Mouse (Mus musculus) neutrophil, adult 83 days (primary cell): ENCODE results near the gene Sh3bp5. TPM values are rescaled to one million over a fixed set of nuclear protein-coding genes. Genes with fewer than 3 reads are reported as not detected.

ENCODE experiments used
- total RNA-seq, 2 experiments: library from RNA; stranded (reverse); gene quantifications; one replicate each; pipeline ENCODE4 v1.2.4; 2023

The Sh3bp5 gene
- total RNA-seq, result 10 to 100 TPM; 84.9 to 88.2 TPM

DNA sequence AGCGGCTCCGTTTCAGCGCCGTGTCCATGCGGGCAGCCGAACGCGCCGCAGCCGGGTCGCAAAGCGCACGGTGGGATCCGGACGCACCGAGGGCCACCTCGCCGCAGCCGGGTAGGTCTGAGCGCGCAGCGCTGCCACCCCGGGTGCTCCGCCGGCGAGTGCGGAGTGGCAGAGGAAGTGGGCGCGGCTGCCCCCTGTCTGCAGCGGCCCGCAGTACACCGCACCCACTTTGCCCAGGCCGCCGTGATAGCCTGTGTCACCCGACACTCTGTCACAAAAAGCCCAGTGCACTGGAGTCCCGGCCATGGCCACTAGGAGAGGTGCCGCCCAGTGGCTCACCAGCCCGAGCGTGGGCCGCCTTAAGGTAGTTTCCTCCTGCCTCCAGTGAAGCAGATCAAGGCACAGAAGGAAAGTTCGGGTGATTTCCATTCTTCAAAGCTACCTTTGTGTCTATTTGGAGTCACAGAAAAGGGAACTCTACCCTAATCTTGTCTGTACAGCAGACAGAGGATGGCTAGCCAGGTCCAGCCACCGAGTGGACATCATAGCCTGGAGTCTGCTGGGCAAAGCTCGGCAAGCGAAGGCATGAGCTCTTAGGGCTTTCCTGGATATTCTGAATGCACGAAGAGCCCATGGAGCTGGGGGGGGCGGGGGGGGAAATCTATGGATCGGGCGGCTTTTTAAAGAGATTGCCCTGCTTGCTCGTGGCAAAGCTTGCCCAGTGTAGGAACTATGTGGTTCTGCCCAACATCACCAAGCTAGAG, at the start of gene Sh3bp5:
Sh3bp5 (minus strand) TSS at position 149 of the 764 bp plus-strand sequence.

DNA sequence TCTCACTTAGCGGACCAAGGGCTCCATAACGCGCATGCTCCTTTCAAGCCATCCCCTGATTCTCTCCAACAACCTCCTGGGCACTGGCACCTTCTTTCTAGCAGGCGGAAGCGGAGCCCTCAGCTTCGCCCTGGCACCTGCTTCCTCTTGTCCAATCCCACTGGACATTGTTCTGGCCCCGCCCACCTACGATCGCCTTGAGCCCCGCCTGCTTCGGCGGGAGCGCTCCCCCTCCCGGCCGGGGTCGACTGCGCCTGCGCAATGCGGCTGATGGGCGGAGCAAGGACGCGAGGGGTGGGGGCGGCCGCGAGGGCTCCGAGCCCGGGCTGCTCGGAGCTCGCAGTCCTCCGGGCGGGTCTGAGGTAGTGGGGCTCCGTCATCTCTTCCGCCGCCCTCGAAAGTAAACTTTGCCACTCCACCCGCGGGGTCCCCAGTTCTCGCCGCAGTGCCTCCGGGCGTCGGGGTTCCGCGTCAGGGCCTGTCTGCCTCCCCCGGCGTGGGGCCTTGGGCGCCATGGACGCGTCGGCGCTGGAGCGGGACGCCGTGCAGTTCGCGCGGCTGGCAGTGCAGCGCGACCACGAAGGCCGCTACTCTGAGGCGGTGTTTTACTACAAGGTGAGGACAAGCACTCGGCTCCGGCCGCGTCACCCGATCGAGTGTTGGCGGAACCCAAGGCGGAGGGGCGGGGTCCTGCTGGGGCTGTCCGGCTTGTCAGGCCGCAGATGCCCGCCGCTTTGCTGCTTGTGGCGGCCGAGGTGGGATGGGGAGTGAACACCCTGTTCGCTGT, 99.3 kb downstream of the Sh3bp5 start, which contains the start of gene Capn7:
Capn7 (plus strand) TSS at position 270 of the 787 bp plus-strand sequence.

DNA sequence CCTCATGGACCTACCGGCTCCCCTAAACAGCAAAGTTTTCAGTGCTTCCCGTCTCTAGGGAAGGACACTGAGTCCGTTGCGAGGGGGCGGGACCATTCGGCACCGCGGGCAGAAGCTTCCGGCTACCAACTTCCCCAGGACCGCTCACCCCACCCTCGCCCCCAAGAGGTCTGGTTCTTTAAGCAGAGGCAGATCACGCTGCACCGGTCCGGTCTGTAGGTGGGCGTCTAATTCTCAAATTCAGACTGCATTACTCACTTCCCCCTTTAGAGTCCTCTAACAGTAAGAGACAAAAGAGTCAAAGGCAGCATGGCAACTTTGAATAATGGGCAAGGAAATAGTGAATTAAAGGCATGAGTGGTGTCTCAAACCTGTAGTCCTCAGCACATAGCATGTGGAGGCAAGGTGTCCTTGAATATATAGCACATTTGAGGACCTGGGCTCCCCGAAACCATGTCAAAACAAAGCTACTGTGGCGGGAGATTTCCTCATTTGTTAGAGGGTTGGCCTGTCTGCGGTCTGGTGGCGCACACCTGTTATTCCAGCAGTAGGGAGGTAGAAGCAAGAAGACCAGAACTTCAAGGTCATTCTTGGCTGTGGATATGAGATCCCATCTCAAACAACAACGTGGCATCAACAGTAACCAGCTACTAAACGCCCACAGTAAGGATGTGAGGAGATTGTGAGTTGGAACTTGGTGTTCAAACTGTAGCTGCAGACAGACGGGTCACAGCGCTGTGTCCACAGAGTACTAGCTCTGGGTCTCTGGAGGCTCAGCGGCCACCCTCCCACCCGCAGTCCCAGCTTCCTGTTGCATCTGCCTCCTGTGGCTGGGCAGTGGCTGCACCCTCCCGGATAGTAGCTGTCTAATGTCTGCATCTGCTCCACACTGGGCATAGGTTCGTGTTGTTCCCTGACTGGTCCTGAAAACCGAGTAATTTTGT, 111.8 kb downstream of the Sh3bp5 start, which contains the start of gene Dnah1:
Dnah1 (minus strand) TSS at position 48 of the 944 bp plus-strand sequence.

Other genes with a start within 250 kb of the Sh3bp5 start
- gene Tnnc1, start 227.8 kb downstream of the Sh3bp5 start, total RNA-seq, result 1 to 10 TPM; 1.0 to 2.1 TPM
- gene Nisch, start 219.1 kb downstream of the Sh3bp5 start, total RNA-seq, result 100 to 1,000 TPM; 298 to 310 TPM
- gene Sema3g, start 218.2 kb downstream of the Sh3bp5 start, total RNA-seq, result under 1 TPM; 0.20 to 0.38 TPM
- gene Phf7, start 184.8 kb downstream of the Sh3bp5 start, total RNA-seq, result 1 to 10 TPM; 6.6 to 7.2 TPM
- gene Bap1, start 184.6 kb downstream of the Sh3bp5 start, total RNA-seq, result 10 to 100 TPM; 40.0 to 46.7 TPM
- under 1 TPM in 1 of 2 experiments, not detected in 1; 0.02 TPM for gene Dnah1, start 112.2 kb downstream of the Sh3bp5 start, total RNA-seq
- 10 to 100 TPM; 23.1 to 23.2 TPM for gene Capn7, start 99.4 kb downstream of the Sh3bp5 start, total RNA-seq
- 10 to 100 TPM; 24.2 to 27.3 TPM for gene Eaf1, start 58.3 kb upstream of the Sh3bp5 start, total RNA-seq
- gene Mettl6, start 59.0 kb upstream of the Sh3bp5 start, total RNA-seq, result 10 to 100 TPM; 36.1 to 42.0 TPM
- gene Colq, start 155.3 kb upstream of the Sh3bp5 start, total RNA-seq, result under 1 TPM in 1 of 2 experiments, not detected in 1; 0.39 TPM
- under 1 TPM; 0.53 to 0.61 TPM for gene Gm49387, start 204.8 kb upstream of the Sh3bp5 start, total RNA-seq
- 1 to 10 TPM; 6.8 to 8.5 TPM for gene Btd, start 204.9 kb upstream of the Sh3bp5 start, total RNA-seq
- 1 to 10 TPM; 7.7 to 9.4 TPM for gene Hacl1, start 205.2 kb upstream of the Sh3bp5 start, total RNA-seq